Mouse (Mus musculus) spleen, postnatal 4 days (tissue): Measurements from ENCODE around the gene I830077J02Rik.
"Not testable (repeated sequence)": the region's sequence is repeated elsewhere in the genome, so short reads cannot be mapped to it uniquely, and the experiment has no call there.

Experiments
- DNase-seq, 2 experiments: peaks; one replicate each; pipeline ENCODE4 v3.0.0; 2022; ENCODE audit warnings: low spot score in 2 of 2

I830077J02Rik gene

DNA sequence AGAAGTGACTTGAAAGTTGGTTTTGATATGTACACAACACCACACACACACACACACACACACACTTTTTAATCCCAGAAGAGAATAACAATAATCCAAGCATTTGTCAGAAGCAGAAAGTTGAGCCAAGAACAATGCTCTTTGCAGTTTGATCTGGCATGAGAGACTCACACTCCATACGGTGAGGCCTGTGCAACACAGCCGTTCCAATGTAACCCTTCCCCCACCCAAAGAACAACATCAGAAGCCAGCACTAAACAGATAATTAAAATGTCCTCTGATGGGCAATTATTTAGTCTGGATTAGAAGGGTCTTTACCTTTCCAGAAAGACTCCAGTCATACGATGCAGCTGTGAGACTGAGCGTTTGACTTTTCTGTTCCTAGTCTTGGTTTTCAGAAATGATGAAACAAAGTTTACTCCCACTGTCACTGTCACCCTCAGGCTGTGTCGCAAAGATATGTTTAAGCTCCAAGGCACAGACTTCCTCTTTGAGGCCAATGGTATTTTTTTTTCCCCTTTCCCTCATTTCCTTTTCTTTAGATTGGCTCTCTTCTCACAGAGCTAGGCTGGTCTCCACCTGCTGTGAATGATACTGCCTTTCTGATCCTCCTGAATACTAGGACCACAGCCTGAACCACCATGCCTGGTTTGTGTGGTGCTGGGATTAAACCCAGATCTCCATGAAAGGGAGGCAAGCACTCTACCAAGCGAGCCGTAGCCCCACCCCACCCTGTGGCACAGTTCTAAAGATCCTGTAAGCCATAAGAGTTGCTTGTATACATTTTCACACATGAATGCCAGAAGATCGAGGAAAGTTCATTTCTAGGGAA, at the start of gene I830077J02Rik:
TSS of gene I830077J02Rik (minus strand) at position 425 of the 832 bp plus-strand sequence.
- no peak for DNase-seq

GRCm38 (mm10) chr3:105974174-105974573, 41.7 kb upstream of the I830077J02Rik start:
- DNase-seq, result no peak

GRCm38 (mm10) chr3:105973411-105973810, 40.9 kb upstream of the I830077J02Rik start, which contains the start of gene Ovgp1:
Gene Ovgp1 (plus strand): TSS chr3:105973711.
- no peak for DNase-seq

DNA sequence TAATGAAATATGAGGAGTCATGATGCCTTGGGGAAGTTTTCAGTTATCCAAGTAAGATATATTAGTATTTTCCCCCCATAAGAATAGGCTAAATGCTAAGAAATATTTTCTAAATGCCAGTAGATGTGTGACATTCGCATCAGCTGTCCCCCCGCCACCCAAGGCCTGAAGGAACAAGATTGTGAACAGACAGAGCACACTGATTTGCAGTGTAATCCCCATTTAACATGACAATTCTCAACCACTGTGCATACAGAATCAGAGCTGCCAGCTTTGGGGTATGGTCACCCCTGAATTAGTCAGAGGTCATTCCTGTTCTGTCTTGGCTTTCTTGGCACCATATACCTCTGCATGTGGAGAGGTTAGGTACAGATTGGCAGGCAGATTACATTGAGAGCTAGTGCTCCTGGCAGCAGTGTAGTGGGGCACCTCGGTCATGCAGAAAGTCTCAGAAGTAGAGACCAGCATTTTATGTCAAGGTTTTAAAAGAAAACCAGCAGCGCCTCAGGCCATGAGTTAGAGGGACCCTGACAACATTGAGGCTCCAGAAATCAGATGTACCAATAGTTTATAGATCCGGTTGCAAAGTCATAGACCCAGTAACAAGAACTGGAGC, 39.5 kb upstream of the I830077J02Rik start:
- no peak for DNase-seq

DNA sequence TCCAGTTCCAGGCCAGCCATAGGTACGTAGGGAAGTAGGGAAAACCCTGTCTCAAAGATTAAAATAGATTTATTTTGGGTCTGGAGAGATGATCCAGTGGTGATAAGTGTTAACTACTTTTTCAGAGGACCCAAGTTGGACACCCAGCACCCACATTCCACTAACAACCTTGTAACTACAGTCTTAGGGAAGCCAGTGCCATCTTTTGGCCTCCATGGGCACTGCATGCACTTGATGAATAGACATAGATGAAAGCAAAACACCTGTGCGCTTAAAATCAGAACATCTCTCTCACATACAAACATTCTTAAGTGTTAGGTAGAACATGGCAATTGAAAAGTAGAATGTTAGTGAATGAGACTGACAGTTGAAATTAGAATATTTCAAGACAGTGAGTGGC, 28.2 kb upstream of the I830077J02Rik start:
- no peak for DNase-seq

DNA sequence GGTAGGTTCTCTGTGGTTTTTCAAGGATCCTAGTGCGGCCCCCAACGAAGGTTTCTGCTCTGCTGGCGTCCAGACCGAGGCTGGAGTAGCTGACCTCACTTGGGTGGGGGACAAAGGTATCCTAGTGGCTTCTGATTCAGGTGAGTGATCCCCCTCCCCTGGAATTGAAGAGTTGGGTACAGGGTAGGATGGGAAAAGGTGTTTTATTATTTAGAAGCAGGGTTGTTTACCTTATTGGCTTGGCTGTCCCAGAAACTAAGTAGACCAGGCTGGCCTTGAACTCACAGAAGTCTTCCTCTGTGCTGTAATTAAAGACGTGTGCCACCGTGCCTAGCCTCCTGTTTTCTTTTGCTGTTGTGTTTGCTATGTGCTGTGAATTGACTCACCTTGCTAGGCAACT, 27.5 kb upstream of the I830077J02Rik start, which contains the start of gene Atp5f1:
TSS of gene Atp5f1 (minus strand) at position 101 of the 400 bp plus-strand sequence.
- DNase-seq, result no peak

DNA sequence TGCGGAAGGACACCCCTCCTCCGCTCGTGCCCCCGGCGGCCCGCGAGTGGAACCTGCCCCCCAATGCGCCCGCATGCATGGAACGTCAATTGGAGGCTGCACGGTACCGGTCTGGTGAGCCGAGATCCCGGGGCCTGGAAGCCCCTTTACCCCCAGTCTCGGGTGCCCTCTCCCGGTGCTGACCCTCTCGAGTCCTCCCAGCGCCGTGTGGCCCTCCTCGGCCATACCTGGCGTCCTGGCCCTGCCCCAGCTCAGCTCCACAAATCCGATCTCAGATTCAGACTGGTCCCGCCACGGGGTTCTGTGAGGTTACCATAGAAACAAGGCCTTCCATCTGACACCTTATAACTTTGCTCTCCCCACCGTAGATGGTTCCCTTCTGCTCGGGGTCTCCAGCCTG, 27.1 kb upstream of the I830077J02Rik start:
- DNase-seq, result no peak

- peak; percentile 95 to 98 for DNase-seq
Measured at GRCm38 (mm10) chr3:105958974-105959580, 26.6 kb upstream of the I830077J02Rik start, which contains the start of gene Wdr77. Gene Wdr77 (plus strand): TSS chr3:105959369.

DNA sequence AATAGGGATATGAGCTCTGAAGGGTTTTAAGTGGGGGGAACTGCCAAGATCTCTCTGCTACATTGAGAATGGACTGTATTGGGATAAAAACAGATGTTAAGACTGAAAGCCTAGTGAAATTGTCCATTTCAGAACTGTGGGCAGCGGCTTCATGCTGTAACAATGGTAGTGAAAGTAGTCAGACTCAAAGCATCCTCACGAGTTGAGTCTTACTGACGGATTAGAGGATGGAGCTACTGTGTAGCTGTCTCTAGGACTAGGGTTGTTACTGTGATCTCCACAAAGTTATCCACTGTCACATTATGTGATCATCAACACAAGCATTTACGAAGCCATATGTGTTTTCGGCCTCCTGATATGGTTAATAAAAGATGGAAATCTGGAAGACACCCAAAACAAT, 25.7 kb upstream of the I830077J02Rik start:
- DNase-seq, result no peak

DNA sequence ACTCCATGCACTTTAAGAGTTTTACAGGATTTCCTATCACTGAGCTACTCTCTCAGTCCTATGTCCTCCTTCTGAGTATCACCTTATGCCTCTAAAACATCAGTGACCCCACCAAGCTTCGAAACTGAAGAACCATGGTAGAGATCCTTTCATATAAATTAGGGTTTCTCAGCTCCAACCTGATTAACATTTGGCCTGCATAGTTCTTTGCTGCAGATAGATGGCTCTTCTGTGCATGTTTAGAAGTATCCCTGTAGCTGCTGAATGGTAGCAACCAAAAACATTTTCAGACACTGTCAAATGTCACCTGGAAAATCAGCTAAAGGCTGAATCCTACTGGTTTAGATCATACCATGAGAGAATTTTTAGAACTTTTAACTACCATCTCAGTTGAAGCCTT, 24.8 kb upstream of the I830077J02Rik start:
- DNase-seq, result no peak

GRCm38 (mm10) chr3:105951348-105951747, 18.9 kb upstream of the I830077J02Rik start:
- DNase-seq, result no peak

DNA sequence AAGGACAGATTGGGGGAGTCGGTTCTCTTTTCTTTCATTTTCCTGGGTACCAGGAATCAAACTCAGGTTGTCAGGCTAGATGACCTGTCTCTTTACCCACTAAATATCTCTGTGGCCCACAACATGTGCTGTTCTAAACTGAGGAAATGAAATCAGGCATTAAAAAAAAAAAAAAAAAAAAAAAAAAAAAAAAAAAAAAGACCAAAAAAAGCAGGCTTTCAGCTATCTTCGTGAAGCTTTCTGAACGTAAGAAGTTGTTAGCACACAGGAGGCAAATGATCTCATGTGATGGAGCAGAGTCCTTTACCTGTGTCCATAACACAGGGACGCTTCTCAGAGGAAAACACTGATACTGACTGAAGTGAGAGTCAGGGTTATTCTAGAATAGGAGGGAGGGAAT, 3.6 kb upstream of the I830077J02Rik start:
- no peak for DNase-seq

DNA sequence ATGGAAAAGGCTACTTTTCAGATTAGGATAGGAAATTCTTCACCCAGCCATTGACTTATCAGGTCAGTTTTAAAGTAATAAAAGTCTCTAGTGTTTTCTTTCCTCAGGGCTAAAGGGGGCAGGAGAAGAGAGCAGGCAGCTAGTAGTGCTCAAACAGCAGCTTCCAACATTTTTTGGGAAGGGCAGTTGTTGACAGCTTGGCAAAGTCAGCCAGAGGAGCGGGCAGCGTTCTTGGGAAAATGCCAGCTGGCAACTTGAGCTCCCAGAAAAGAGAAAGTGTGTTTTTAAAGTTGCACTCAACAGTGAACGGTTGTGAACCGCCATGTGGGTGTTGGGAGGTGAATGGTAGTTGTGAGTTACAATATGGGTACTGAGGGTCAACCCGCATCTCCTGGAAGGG, 2.6 kb upstream of the I830077J02Rik start:
- no peak for DNase-seq

DNA sequence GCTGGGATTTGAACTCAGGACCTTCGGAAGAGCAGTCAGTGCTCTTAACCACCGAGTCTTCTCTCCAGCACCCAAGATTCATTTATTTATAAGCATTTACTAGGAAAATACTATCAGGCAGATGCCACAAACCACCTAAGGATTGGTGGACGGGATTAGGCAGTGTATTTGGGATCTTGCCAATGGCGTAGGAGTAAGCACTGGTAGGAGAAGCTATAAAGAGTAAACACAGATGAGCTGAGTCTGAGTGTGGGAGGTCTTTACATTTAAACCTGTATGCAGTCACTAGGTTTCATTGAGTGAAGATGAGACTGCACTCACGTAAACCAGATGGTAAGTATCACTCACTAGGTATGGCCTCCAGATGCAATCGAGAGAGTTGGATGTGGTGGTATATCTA, 1.5 kb upstream of the I830077J02Rik start:
- DNase-seq, result no peak

DNA sequence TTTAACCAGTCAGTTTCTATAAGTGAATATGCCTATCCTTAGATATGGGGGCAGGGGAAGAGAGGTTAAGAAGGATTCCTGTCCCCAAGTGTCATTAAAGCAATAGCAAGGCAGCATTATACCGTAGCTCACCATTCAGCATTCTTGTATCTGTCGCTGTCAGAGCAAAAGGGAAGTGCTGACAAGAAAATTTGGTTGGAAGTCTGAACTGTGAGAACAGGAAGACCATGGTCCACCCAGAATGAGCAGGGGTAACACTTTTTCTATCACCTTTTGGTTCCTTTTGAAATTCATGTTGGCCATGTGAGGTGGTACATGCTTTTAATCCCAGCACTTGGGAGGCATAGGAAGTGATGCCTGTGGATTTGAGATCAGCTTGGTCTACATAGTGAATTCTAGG, 1.4 kb downstream of the I830077J02Rik start:
- DNase-seq, result no peak

DNA sequence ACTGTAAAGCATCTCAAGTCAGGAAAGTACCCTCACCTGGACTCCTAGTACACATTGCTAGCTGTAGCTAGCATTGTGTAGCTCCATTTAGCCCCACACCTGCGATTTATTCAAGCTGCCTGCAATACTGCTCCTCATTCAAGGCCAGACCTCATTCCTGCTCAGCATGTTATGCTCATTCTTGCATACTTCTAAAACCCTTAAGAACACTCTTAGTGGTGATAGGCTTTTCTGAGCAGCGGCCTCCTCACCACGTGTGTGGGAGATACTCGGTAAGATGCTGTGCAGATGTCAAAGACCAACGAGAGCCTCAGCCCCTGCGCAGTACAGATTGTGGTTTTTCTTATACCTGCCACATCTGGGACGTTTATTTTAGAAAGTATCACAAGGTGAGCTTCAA, 2.6 kb downstream of the I830077J02Rik start:
- DNase-seq, result no peak

DNA sequence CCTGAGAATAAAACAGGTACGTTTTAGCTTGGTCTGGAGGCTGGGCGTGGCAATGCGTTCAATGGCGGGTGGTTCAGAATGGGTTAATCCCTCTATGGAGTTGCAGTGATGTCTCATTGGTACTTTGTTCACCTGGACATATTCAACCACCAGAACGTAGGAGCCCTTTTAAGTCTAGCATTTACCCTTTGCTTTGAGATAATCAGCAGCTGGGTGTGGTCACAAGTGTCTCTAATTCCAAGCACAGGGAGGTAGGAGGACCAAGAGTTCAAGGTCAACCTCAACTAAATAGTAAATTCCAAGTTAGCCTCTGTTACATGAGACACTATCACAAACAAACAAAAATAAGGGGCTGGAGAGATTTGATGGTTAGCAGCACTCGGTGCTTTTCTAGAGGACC, 3.7 kb downstream of the I830077J02Rik start:
- no peak for DNase-seq

- no peak for DNase-seq
Measured at GRCm38 (mm10) chr3:105928195-105928569, 4.3 kb downstream of the I830077J02Rik start.

GRCm38 (mm10) chr3:105927561-105928194, 4.8 kb downstream of the I830077J02Rik start:
- no peak for DNase-seq

DNA sequence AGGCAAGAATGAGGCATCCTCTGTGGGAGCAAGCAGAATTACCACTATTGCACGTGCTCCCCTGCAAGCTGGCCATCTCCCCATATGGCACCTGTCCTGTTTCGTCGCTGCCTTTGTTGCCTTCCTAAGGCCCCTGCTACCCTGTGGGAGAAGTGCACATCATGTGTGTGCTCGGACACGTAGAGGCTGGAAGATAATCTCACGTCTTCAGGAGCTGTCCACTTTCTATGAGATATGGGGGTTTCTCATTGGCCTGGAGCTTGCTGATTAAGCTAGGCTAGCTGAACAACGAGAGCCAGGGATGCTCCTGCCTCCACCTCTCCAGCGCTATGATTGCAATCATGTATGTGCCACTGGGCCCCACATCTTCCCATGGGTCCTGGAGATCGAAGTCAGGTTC, 7.8 kb downstream of the I830077J02Rik start:
- no peak for DNase-seq

DNA sequence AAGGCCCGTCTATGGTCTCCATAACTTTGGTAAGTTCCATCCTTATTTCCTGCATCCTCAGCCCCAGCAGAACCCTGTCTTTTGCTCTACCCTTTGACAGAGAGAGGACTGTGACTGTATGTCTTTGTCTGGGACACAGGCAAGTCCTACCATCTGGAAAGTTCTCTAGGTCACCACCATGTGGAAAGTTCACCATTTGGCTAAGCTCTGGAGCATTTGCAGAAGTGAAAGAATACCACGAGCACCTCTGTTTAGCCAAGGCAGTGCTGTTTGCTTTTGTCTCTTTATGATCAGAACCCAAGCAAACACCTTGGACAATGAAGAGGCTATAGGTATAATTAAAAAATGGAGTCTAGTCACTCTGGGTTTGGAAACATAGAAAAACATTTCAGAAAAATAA, 10.5 kb downstream of the I830077J02Rik start:
- no peak for DNase-seq

- not testable (repeated sequence) for DNase-seq
Measured at GRCm38 (mm10) chr3:105920743-105921142, 11.7 kb downstream of the I830077J02Rik start.
